Mouse (Mus musculus) embryonic facial prominence, embryonic 12.5 days (tissue): ENCODE measurements at regions not wholly inside any gene's neighbourhood (a gene's known extent, or its start where the extent isn't known, plus 50 kb on each side); places are given as distances from the start of the nearest gene placed in this dataset.

Experiments
- ATAC-seq: fragments of 200-750 bp; cut with Nextera tagmentation; 2 replicates; pipeline ENCODE4 v1.8.0; 2017; ENCODE audit not compliant: insufficient number of reproducible peaks, insufficient read depth, low FRiP score, low TSS enrichment
- H3K27ac ChIP-seq: fragments of 300-500 bp; sonication (generic); 2 replicates; pipeline ENCODE4 v1.5.1; 2016; ENCODE audit warnings: mild to moderate bottlenecking
- H3K27me3 ChIP-seq: fragments of 300-500 bp; sonication (generic); 2 replicates; pipeline ENCODE4 v1.6.1; 2016; ENCODE audit warnings: mild to moderate bottlenecking, moderate library complexity
- H3K36me3 ChIP-seq: fragments of 300-500 bp; sonication (generic); 2 replicates; pipeline ENCODE4 v1.6.1; 2016; ENCODE audit warnings: mild to moderate bottlenecking
- H3K4me1 ChIP-seq: fragments of 300-500 bp; sonication (generic); 2 replicates; pipeline ENCODE4 v1.6.1; 2016
- H3K4me2 ChIP-seq: fragments of 300-500 bp; sonication (generic); replicated peaks from 2 replicates; pipeline ENCODE4 v1.6.1; 2016; ENCODE audit warnings: mild to moderate bottlenecking, moderate library complexity
- H3K4me3 ChIP-seq: fragments of 300-500 bp; sonication (generic); 2 replicates; pipeline ENCODE4 v1.5.1; 2016; ENCODE audit warnings: mild to moderate bottlenecking
- H3K9ac ChIP-seq: fragments of 300-500 bp; sonication (generic); 2 replicates; pipeline ENCODE4 v1.6.1; 2016; ENCODE audit warnings: mild to moderate bottlenecking, moderate library complexity
- H3K9me3 ChIP-seq: fragments of 300-500 bp; sonication (generic); 2 replicates; pipeline ENCODE4 v1.6.1; 2016; ENCODE audit warnings: mild to moderate bottlenecking, moderate library complexity
- WGBS: fragments of 180-500 bp; shearing (Covaris S2); methylation state at CpG from one replicate; pipeline ENCODE4 v1.1.7; 2016; 5-methylcytosine and 5-hydroxymethylcytosine counted together

- H3K36me3 ChIP-seq: no peaks in the 10 kb centered on the region
- no peak overlapping the region for H3K4me3 ChIP-seq
- H3K4me1 ChIP-seq: no peaks in the 10 kb centered on the region
- WGBS: 90% methylated on average over 4 of the region's 4 CpGs
- H3K27me3 ChIP-seq: no peaks in the 10 kb centered on the region
- no peak overlapping the region for H3K27ac ChIP-seq
- H3K9me3 ChIP-seq: no peaks in the 10 kb centered on the region
- no peak overlapping the region for H3K4me2 ChIP-seq
- H3K9ac ChIP-seq: no peak overlapping the region
- no peak for ATAC-seq
Observed at GRCm38 (mm10) chr12:32306326-32306725, 72.2 kb upstream of the Ccdc71l start.

DNA sequence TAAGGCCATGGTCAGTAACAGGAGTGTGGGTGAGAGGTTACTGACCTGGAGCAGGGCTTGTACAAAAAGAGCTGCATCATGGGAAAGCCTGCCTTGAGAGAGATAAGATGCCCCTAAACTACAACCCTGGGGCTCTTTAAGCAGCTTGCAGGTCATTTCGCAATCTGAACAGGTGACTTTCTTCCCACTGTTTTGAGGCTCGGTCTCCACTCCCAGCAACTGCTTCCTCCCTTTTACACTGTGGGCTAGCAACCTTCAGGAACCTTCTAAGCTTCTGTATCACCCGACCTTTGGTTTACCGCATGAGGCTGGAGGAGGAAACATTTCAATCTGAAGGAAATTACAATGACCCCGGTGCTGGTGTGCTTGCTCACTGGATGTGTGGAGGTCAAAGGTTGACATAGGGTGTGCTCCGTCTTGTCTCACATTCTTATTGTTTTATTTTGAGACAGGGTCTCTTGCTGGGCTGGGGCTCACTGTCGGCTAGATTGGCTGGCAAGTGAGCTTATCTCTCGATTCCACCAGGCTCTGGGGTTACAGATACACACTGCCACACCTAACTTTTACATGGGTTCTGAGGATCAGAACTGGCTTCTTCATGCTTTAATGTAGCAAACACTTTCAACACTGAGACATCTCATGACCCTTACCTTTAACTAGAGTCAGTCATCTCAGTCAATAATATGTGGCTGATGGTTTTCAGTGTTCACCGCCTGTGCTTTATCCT is 71.1 kb upstream of the Ccdc71l start:
- no peaks in the 10 kb centered on the region for H3K4me1 ChIP-seq
- ATAC-seq: no peak
- WGBS: 71% methylated on average over 9 of the region's 9 CpGs
- H3K27ac ChIP-seq: no peak overlapping the region
- H3K36me3 ChIP-seq: no peaks in the 10 kb centered on the region
- no peaks in the 10 kb centered on the region for H3K9me3 ChIP-seq
- no peak overlapping the region for H3K4me3 ChIP-seq
- no peak overlapping the region for H3K4me2 ChIP-seq
- no peaks in the 10 kb centered on the region for H3K27me3 ChIP-seq
- H3K9ac ChIP-seq: no peak overlapping the region

- WGBS: 94% methylated on average over 1 of the region's 1 CpGs
- no peaks in the 10 kb centered on the region for H3K9me3 ChIP-seq
- no peak overlapping the region for H3K27ac ChIP-seq
- no peak overlapping the region for H3K9ac ChIP-seq
- no peak overlapping the region for H3K4me3 ChIP-seq
- no peaks in the 10 kb centered on the region for H3K4me1 ChIP-seq
- no peaks in the 10 kb centered on the region for H3K27me3 ChIP-seq
- no peak overlapping the region for H3K4me2 ChIP-seq
- no peaks in the 10 kb centered on the region for H3K36me3 ChIP-seq
- no peak for ATAC-seq
Observed at GRCm38 (mm10) chr12:32315099-32315783, 63.3 kb upstream of the Ccdc71l start.
